Mouse (Mus musculus) MEL (cell line): ENCODE data around the gene Pde4b.

ENCODE experiments used
- CHD2 ChIP-seq: IDR thresholded peaks from 2 replicates; pipeline ENCODE4 v1.6.1; 2011; ENCODE audit warnings: low read length, improper control_type of control experiment
- CTCF ChIP-seq, 3 experiments: IDR thresholded peaks in 2 of 3; conservative IDR thresholded peaks in 1 of 3; 2 replicates each; pipeline ENCODE4 v1.5.1; 2011 to 2012; ENCODE audit warnings: low read length in 3 of 3, low read depth in 2 of 3, mild to moderate bottlenecking in 2 of 3, improper control_type of control experiment in 1 of 3, inconsistent platforms in 1 of 3, mixed read lengths in 1 of 3, moderate library complexity in 1 of 3; ENCODE audit not compliant: control insufficient read depth in 1 of 3, insufficient read depth in 1 of 3, poor library complexity in 1 of 3, severe bottlenecking in 1 of 3
- EP300 ChIP-seq, 2 experiments: IDR thresholded peaks; 2 replicates each; pipeline ENCODE4 v1.6.1; 2011; ENCODE audit warnings: improper control_type of control experiment in 2 of 2, low read length in 2 of 2, low read depth in 1 of 2, mild to moderate bottlenecking in 1 of 2
- GATA1 ChIP-seq: IDR thresholded peaks from 2 replicates; pipeline ENCODE4 v1.6.1; 2011; ENCODE audit warnings: low read depth, low read length, improper control_type of control experiment
- MAX ChIP-seq: IDR thresholded peaks from 2 replicates; pipeline ENCODE4 v1.6.1; 2011; ENCODE audit warnings: low read length, improper control_type of control experiment
- MAZ ChIP-seq: IDR thresholded peaks from 2 replicates; pipeline ENCODE4 v1.6.1; 2012; ENCODE audit warnings: low read depth, mild to moderate bottlenecking, inconsistent platforms, low read length, improper control_type of control experiment
- POLR2A ChIP-seq, 2 experiments: IDR thresholded peaks; 2 replicates each; pipeline ENCODE4 v1.6.1; 2011 to 2012; ENCODE audit warnings: low read length in 2 of 2, mild to moderate bottlenecking in 2 of 2, control low read depth in 1 of 2, improper control_type of control experiment in 1 of 2, low read depth in 1 of 2, moderate library complexity in 1 of 2; ENCODE audit not compliant: control insufficient read depth in 1 of 2, insufficient read depth in 1 of 2, poor library complexity in 1 of 2
- POLR2AphosphoS2 ChIP-seq: IDR thresholded peaks from 2 replicates; pipeline ENCODE4 v1.6.1; 2011; ENCODE audit warnings: low read length, improper control_type of control experiment
- POLR2AphosphoS5 ChIP-seq: IDR thresholded peaks from 2 replicates; pipeline ENCODE4 v1.6.1; 2012; ENCODE audit warnings: low read depth, borderline replicate concordance, mild to moderate bottlenecking, inconsistent platforms, low read length, moderate library complexity, mixed read lengths
- RAD21 ChIP-seq: IDR thresholded peaks from 2 replicates; pipeline ENCODE4 v1.6.1; 2011; ENCODE audit warnings: mild to moderate bottlenecking, low read depth, low read length, improper control_type of control experiment
- TAL1 ChIP-seq: IDR thresholded peaks from 2 replicates; pipeline ENCODE4 v1.6.1; 2012; ENCODE audit warnings: mild to moderate bottlenecking, inconsistent platforms, low read length, moderate library complexity, mixed read lengths
- USF1 ChIP-seq: IDR thresholded peaks from 2 replicates; pipeline ENCODE4 v1.6.1; 2014; ENCODE audit warnings: low read depth, mild to moderate bottlenecking, inconsistent platforms, low read length, improper control_type of control experiment, moderate library complexity
- USF2 ChIP-seq, 2 experiments: IDR thresholded peaks; 2 replicates each; pipeline ENCODE4 v1.6.1; 2011 to 2012; ENCODE audit warnings: improper control_type of control experiment in 2 of 2, low read length in 2 of 2, borderline replicate concordance in 1 of 2, inconsistent platforms in 1 of 2, low read depth in 1 of 2, mild to moderate bottlenecking in 1 of 2; ENCODE audit not compliant: insufficient read depth in 1 of 2
- ZNF384 ChIP-seq: IDR thresholded peaks from 2 replicates; pipeline ENCODE4 v1.6.1; 2012; ENCODE audit warnings: low read depth, mild to moderate bottlenecking, inconsistent platforms, low read length, improper control_type of control experiment

DNA sequence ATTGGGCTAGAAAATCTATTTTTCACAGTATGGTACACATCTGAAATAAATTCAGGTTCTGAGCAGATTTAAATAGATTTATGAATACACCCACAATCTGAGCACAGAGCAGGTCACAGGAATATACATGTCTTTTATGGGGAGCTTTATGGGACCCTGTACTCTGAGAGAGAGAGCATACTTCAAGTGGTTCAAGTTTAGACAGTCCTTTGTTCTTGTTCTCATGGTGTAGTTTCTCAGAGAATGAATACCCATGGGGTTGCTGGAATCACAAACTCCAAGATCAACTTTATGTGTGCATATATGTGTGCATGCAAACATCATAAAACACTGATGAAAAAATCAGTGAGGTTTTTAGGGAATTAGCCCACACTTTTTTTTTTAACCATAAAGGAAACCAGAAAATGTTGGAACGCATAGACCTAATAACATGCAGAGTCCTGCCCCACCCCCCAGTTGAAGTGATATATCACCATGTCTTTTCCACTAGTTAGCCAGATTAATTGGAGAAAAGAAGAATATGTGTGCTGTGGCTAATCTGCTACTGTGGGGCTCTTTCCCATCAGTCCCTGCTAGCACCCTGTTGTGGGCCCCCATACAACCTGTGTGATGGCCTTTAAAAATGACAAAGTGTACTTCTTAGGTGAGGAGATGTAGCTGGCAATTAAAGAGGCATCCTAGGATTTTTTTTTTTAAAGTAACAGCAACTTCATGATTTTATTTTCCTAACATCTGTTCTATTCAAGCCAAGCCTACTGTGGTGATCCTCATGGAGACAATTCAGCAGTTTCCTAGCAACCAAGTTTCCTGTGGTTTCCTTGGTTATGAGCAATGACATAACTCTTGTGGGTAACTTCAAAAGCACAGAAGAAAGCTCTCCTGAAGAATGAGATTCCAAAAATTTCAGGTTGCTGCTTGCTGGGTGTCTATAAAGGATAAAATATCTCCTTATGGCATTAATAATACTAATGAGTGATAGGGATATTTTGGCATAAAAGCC, 264.4 kb downstream of the Pde4b start:
- no peak for TF ChIP-seq EP300 (IDR thresholded peaks at IDR 0.05; ENCODE audit: low read depth in 1 of 2, low read length in 2 of 2)
- no peak for TF ChIP-seq ZNF384
- no peak for TF ChIP-seq CTCF (IDR thresholded peaks at IDR 0.05 in 2 of 3, conservative IDR thresholded peaks at IDR 0.05 in 1 of 3; ENCODE audit: control insufficient read depth in 1 of 3, insufficient read depth in 1 of 3, low read depth in 2 of 3, low read length in 3 of 3, poor library complexity in 1 of 3, severe bottlenecking in 1 of 3)
- no peak for TF ChIP-seq GATA1
- no peak for TF ChIP-seq USF2 (IDR thresholded peaks at IDR 0.05; ENCODE audit: borderline replicate concordance in 1 of 2, insufficient read depth in 1 of 2, low read depth in 1 of 2, low read length in 2 of 2)
- no peak for TF ChIP-seq RAD21
- TF ChIP-seq POLR2A (IDR thresholded peaks at IDR 0.05; ENCODE audit: control insufficient read depth in 1 of 2, insufficient read depth in 1 of 2, low read depth in 1 of 2, low read length in 2 of 2, poor library complexity in 1 of 2) = no peak
- TF ChIP-seq USF1 = no peak
- TF ChIP-seq POLR2AphosphoS5 = no peak
- TF ChIP-seq MAZ = no peak
- no peak for TF ChIP-seq MAX
- TF ChIP-seq POLR2AphosphoS2 = no peak
- no peak for TF ChIP-seq CHD2
- no peak for TF ChIP-seq TAL1
